In the genomic region with DNA sequence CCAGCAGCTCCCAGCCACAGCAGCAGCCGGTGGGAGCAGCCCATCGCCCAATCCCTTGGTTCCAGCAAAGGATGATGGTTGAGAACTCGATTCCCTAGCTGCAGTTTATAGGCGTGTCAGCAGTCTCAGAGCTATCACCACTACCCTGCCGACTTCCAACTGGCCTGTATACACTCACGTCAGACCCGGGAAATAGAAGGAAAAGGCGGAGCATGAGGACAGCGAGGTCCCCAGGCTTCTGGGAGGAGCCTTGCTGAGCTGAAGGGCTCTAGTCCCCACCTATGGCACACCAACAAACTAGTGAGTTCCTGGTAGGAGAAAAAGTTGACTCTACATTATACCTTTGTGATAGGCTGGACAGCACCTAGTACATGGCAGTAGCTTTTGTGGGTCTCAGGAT, we compare ENCODE assay signal across 10 mouse cellular contexts. TPM values are rescaled to one million over a fixed set of nuclear protein-coding genes. Genes with fewer than 3 reads are reported as not detected.
DNase-seq lines count a peak whose midpoint lies in the region; ATAC-seq and TF ChIP-seq lines count a peak whose summit lies in the region.
"Had no signal": no experiment of that assay in that cellular context is flagged by ENCODE, and none has a peak within 500 bp of the region (broad histone marks: within the 10 kb centered on the region; RNA-seq: fewer than 3 reads in every experiment).

A gene (minus strand): TSS at position 181 of the 400 bp plus-strand sequence.

- no peak within 1 kb of the TSS for H3K27ac ChIP-seq in limb, embryonic 10.5 days

- H3K4me1 ChIP-seq in limb, embryonic 10.5 days: peaks cover 20% of the 10 kb centered on the region

- TF ChIP-seq CTCF in Patski (IDR thresholded peaks at IDR 0.05): no peak

- in situ Hi-C loops in Patski (cut with MboI; ENCODE audit: low pct_unique_long_range_greater_than_20kb): no loop called here

- POLR2A ChIA-PET in Patski (lab: Charles Lee): no interaction called here

- peak within 1 kb of the TSS; percentile 68; the same call in 1 of the 2 replicates for H3K4me3 ChIP-seq in limb, embryonic 10.5 days

- 9% methylated on average over 9 of the region's 9 CpGs for WGBS in limb, embryonic 10.5 days

- H3K36me3 ChIP-seq in limb, embryonic 10.5 days: peaks cover 22% of the 10 kb centered on the region

- no peak for DNase-seq in layer of hippocampus, postnatal 25 days (ENCODE audit: extremely low spot score in 1 of 2, low spot score in 1 of 2)
- no peak for DNase-seq in layer of hippocampus, adult 9-11 months
- DNase-seq in ES-CJ7 (ENCODE audit: low read depth, low spot score) (peak; percentile 51), Patski (ENCODE audit: low read depth, low spot score) (no peak)
- no peak for DNase-seq in limb, embryonic 10.5 days (ENCODE audit: low spot score)
- no peak for DNase-seq in adrenal gland, adult 8-10 months
- DNase-seq in spleen, adult 18-20 months: no peak
- DNase-seq: cerebellum, postnatal 25 days; heart, adult 18-20 months had no signal

- ATAC-seq in Patski: no peak

- CTCF ChIA-PET in Patski (lab: Charles Lee): no interaction called here

- no peaks in the 10 kb centered on the region for H3K9me3 ChIP-seq in limb, embryonic 10.5 days (replicated peaks)

- H3K27me3 ChIP-seq in Patski: no peaks in the 10 kb centered on the region
- H3K27me3 ChIP-seq in limb, embryonic 10.5 days (ENCODE audit: low read depth, poor library complexity, severe bottlenecking): peaks cover 75% of the 10 kb centered on the region

RNA-seq across cellular contexts. Expression of the gene that starts here (rescaled TPM):
- 10 to 100 TPM; 10.5 to 12.9 TPM for total RNA-seq in layer of hippocampus, postnatal 25 days (2021)
- 14.5 TPM for polyA plus RNA-seq in Patski (2021)
- not detected in 2 replicates for polyA plus RNA-seq in limb, embryonic 10.5 days (2016; fragmentation: Nextera tagmentation; extraction: Ambion mirVana)
- total RNA-seq in adrenal gland, adult 8-10 months (2022): 1 to 10 TPM in 3 of 4 experiments, under 1 TPM in 1; 0.78 to 2.3 (median 1.6) TPM
- total RNA-seq: megakaryocyte-erythroid progenitor cell, adult 5-6 weeks had no signal

Comparison
In these comparisons a context has a peak if more than half of its experiments do, and no peak if none do; other contexts are left out.
1. RNA of the gene that starts here (polyA plus RNA-seq): 14.5 TPM in Patski (single experiment); not detected in limb, embryonic 10.5 days; every median in the first group is over 10 times any median in the second.